ENCODE assay signal across 24 mouse cellular contexts in the genomic region with DNA sequence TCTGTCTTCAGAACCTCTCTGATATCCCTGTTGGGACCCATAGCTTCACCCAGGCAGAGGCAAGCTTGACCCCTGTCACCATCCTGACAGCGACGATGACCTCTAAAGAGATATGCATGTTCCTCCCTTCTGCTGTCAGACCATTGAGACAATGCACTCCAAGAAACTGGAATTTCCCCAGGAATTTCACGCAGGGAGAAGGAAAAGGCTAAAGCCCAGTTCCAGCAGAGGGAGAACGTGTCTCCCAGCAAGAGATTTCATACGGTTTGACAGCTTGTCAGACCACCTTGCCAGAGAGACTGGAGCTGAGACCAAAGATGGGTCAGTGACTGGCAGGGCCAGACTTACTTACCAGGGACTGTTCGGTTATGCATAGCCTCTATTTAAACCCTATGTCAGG.
DNase-seq lines count a peak whose midpoint lies in the region; ATAC-seq and TF ChIP-seq lines count a peak whose summit lies in the region.
"Had no signal": no experiment of that assay in that cellular context is flagged by ENCODE, and none has a peak within 500 bp of the region (broad histone marks: within the 10 kb centered on the region; RNA-seq: fewer than 3 reads in every experiment).

No protein-coding gene starts in this region.

- no peak overlapping the region for H3K27ac ChIP-seq in kidney, adult 2 months (ENCODE audit: insufficient read depth, low read depth, low read length)
- no peak overlapping the region for H3K27ac ChIP-seq in midbrain, postnatal 0 days (ENCODE audit: low read depth, low read length)
- H3K27ac ChIP-seq in midbrain, embryonic 10.5 days (replicated peaks), result no peak overlapping the region
- H3K27ac ChIP-seq: embryonic facial prominence, embryonic 15.5 days; forebrain, embryonic 10.5 days; heart, embryonic 10.5 days; hindbrain, embryonic 14.5 days; intestine, embryonic 15.5 days had no signal

- H3K9me3 ChIP-seq in midbrain, postnatal 0 days (ENCODE audit: low read length), result no peaks in the 10 kb centered on the region
- no peaks in the 10 kb centered on the region for H3K9me3 ChIP-seq in midbrain, embryonic 10.5 days (replicated peaks)
- H3K9me3 ChIP-seq: embryonic facial prominence, embryonic 15.5 days; forebrain, embryonic 10.5 days; G1E; heart, embryonic 10.5 days; intestine, embryonic 15.5 days had no signal

- DNase-seq in cerebellum, postnatal 10 days, result peak; percentile 49 to 70
- no peak for DNase-seq in cerebellum, postnatal 4 days (ENCODE audit: low spot score in 2 of 2)
- DNase-seq in kidney, adult 2 months, result peak; percentile 5
- DNase-seq in kidney, postnatal 36 days, result no peak
- DNase-seq in midbrain, postnatal 0 days (ENCODE audit: low spot score), result peak; percentile 6
- DNase-seq in midbrain, embryonic 10.5 days (ENCODE audit: low spot score), result no peak
- DNase-seq in gastrocnemius, postnatal 25 days, result no peak
- DNase-seq: adrenal gland, postnatal 14 days; B cell, adult 2 months; cerebellum, adult 8-10 months; embryo, embryonic 11 days; heart, adult 18-20 months; heart, postnatal 10 days; heart, postnatal 4 days had no signal

- H3K9ac ChIP-seq in midbrain, postnatal 0 days (replicated peaks; ENCODE audit: low read length, poor library complexity, severe bottlenecking), result no peak overlapping the region
- H3K9ac ChIP-seq: embryonic facial prominence, embryonic 15.5 days; hindbrain, embryonic 14.5 days; intestine, embryonic 15.5 days had no signal

- no peaks in the 10 kb centered on the region for H3K36me3 ChIP-seq in kidney, adult 2 months (ENCODE audit: control insufficient read depth, insufficient read depth, low read length)
- no peaks in the 10 kb centered on the region for H3K36me3 ChIP-seq in midbrain, postnatal 0 days (ENCODE audit: insufficient read depth, low read length)
- no peaks in the 10 kb centered on the region for H3K36me3 ChIP-seq in midbrain, embryonic 10.5 days
- H3K36me3 ChIP-seq: embryonic facial prominence, embryonic 15.5 days; forebrain, embryonic 10.5 days; G1E; heart, embryonic 10.5 days; intestine, embryonic 15.5 days had no signal

- no peaks in the 10 kb centered on the region for H3K4me1 ChIP-seq in kidney, adult 2 months (ENCODE audit: control insufficient read depth, insufficient read depth, low read length)
- H3K4me1 ChIP-seq in midbrain, postnatal 0 days (ENCODE audit: insufficient read depth, low read length), result 0 out of 2 replicates have a peak, but pooled peaks cover 2% of the 10 kb centered on the region
- peaks cover 17% of the 10 kb centered on the region for H3K4me1 ChIP-seq in midbrain, embryonic 10.5 days

- TF ChIP-seq POLR2A in kidney, adult 2 months (IDR thresholded peaks at IDR 0.05; ENCODE audit: low read depth, low read length), result no peak

- H3K4me3 ChIP-seq in kidney, adult 2 months (ENCODE audit: insufficient read depth, low read depth, low read length), result no peak overlapping the region
- no peak overlapping the region for H3K4me3 ChIP-seq in midbrain, postnatal 0 days (ENCODE audit: low read depth, low read length)
- no peak overlapping the region for H3K4me3 ChIP-seq in midbrain, embryonic 10.5 days
- H3K4me3 ChIP-seq: embryonic facial prominence, embryonic 15.5 days; erythroblast, embryonic 14.5 days; forebrain, embryonic 10.5 days; heart, embryonic 10.5 days; intestine, embryonic 15.5 days had no signal

- 64% methylated on average over 6 of the region's 6 CpGs for WGBS in kidney, adult 2 months
- WGBS in midbrain, postnatal 0 days, result 43% methylated on average over 6 of the region's 6 CpGs
- 68% methylated on average over 6 of the region's 6 CpGs for WGBS in midbrain, embryonic 10.5 days

- no peaks in the 10 kb centered on the region for H3K27me3 ChIP-seq in kidney, adult 2 months (replicated peaks; ENCODE audit: control insufficient read depth, insufficient read depth, low read length)
- H3K27me3 ChIP-seq in midbrain, postnatal 0 days (ENCODE audit: insufficient read depth, low read length), result no peaks in the 10 kb centered on the region
- no peaks in the 10 kb centered on the region for H3K27me3 ChIP-seq in midbrain, embryonic 10.5 days (ENCODE audit: low read depth, poor library complexity, severe bottlenecking)
- H3K27me3 ChIP-seq: embryonic facial prominence, embryonic 15.5 days; intestine, embryonic 15.5 days had no signal

- no peak overlapping the region for H3K4me2 ChIP-seq in midbrain, postnatal 0 days (ENCODE audit: low read depth, low read length, poor library complexity, severe bottlenecking)
- H3K4me2 ChIP-seq: embryonic facial prominence, embryonic 15.5 days; hindbrain, embryonic 14.5 days; intestine, embryonic 15.5 days had no signal

- TF ChIP-seq CTCF in kidney, adult 2 months (conservative IDR thresholded peaks at IDR 0.05; ENCODE audit: insufficient read depth, insufficient read length, low read depth, low read length), result no peak
- no peak for TF ChIP-seq CTCF in midbrain, postnatal 0 days (IDR thresholded peaks at IDR 0.05)

- ATAC-seq in midbrain, postnatal 0 days (ENCODE audit: low FRiP score), result no peak
- ATAC-seq: activated CD4-positive, CD25-positive, alpha-beta regulatory T cell, adult 4 months; CD4-positive, CD25-positive, alpha-beta regulatory T cell, adult 4 months; forebrain, embryonic 14.5 days; intestine, embryonic 15.5 days had no signal

Comparison
In these comparisons a context has a peak if more than half of its experiments do, and no peak if none do; other contexts are left out.
1. DNase-seq: peak in cerebellum, postnatal 10 days (2 of 2), kidney, adult 2 months (single experiment) and midbrain, postnatal 0 days (single experiment); none in cerebellum, postnatal 4 days (0 of 2), kidney, postnatal 36 days (0 of 2), midbrain, embryonic 10.5 days (single experiment) and gastrocnemius, postnatal 25 days (single experiment).